Mouse (Mus musculus) liver, embryonic 14.5 days (tissue): ENCODE results near the gene Myo7a.

Experiments used
- CTCF ChIP-seq: IDR thresholded peaks from 2 replicates; pipeline ENCODE4 v1.5.1; 2016; ENCODE audit warnings: antibody characterized with exemption, low read depth, control low read depth
- EP300 ChIP-seq: IDR thresholded peaks from 2 replicates; pipeline ENCODE4 v1.6.1; 2016; ENCODE audit warnings: antibody characterized with exemption, low read depth

DNA sequence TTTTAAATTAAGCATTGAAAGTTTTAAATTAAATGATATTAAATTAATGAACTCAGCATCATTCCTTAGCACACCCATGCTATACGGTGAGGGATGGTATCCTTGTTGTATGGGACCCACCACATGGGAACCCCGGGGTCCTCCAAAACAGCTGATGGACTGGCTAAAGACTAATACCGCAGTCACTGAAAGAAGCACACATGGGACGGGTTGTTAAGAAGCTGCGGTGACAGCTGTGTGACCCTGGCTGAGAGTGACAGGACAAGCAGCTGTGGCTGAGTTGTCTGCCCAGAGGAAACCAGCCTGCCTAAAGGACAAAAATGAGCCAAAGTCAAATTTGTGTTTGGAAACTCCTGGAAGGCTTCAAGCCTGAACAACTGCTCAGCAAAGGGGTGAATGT, 34.6 kb upstream of the Myo7a start:
- TF ChIP-seq CTCF (no peak), EP300 (no peak)
